Mouse (Mus musculus): ENCODE data around the gene L1td1. TPM values are rescaled to one million over a fixed set of nuclear protein-coding genes. Genes with fewer than 3 reads are reported as not detected.

L1td1 gene
- total and polyA plus RNA-seq, 3 experiments = not detected

GRCm38 (mm10) chr4:98717735-98718546, 8.6 kb upstream of the L1td1 start:
- Histone ChIP-seq H3K9ac (ENCODE audit: control insufficient read depth, low read depth, low read length, poor library complexity, severe bottlenecking) (no peak overlapping the region), H3K4me3 (ENCODE audit: control insufficient read depth in 1 of 2, insufficient read depth in 1 of 2, low read depth in 2 of 2, low read length in 2 of 2) (no peak overlapping the region), H3K27ac (ENCODE audit: control insufficient read depth, low read depth, low read length) (no peak overlapping the region), H3K9me3 (replicated peaks; ENCODE audit: insufficient read depth, low read length) (no peaks in the 10 kb centered on the region), H3K36me3 (ENCODE audit: control insufficient read depth in 1 of 2, insufficient read depth in 2 of 2, low read length in 2 of 2) (no peaks in the 10 kb centered on the region), H3K27me3 (ENCODE audit: control insufficient read depth in 1 of 2, insufficient read depth in 2 of 2, low read length in 2 of 2) (no peaks in the 10 kb centered on the region; a peak in 1 of 4 replicates), H3K79me2 (ENCODE audit: control insufficient read depth, insufficient read depth, low read length, poor library complexity) (no peaks in the 10 kb centered on the region), H3K4me1 (ENCODE audit: control insufficient read depth in 1 of 2, insufficient read depth in 2 of 2, low read length in 2 of 2) (no peaks in the 10 kb centered on the region)
- TF ChIP-seq EP300 (IDR thresholded peaks at IDR 0.05; ENCODE audit: low read depth in 1 of 2, low read length in 2 of 2) (no peak), GATA1 (IDR thresholded peaks at IDR 0.05; ENCODE audit: low read depth, low read length) (no peak), MYC (IDR thresholded peaks at IDR 0.05; ENCODE audit: low read depth, low read length) (no peak), UBTF (IDR thresholded peaks at IDR 0.05; ENCODE audit: borderline replicate concordance, insufficient read depth, low read depth, low read length) (no peak), TBP (IDR thresholded peaks at IDR 0.05; ENCODE audit: low read depth, low read length) (no peak), ZNF384 (IDR thresholded peaks at IDR 0.05; ENCODE audit: low read depth, low read length) (no peak), ZKSCAN1 (IDR thresholded peaks at IDR 0.05; ENCODE audit: low read depth, low read length) (no peak), ZMIZ1 (IDR thresholded peaks at IDR 0.05; ENCODE audit: low read depth, low read length) (no peak), ELF1 (IDR thresholded peaks at IDR 0.05; ENCODE audit: low read depth, low read length) (no peak), ZC3H11A (IDR thresholded peaks at IDR 0.05; ENCODE audit: low read depth, low read length) (no peak), ETS1 (IDR thresholded peaks at IDR 0.05; ENCODE audit: low read depth, low read length) (no peak), TAL1 (IDR thresholded peaks at IDR 0.05; ENCODE audit: low read length) (no peak), MAZ (IDR thresholded peaks at IDR 0.05; ENCODE audit: low read depth, low read length) (no peak), RAD21 (IDR thresholded peaks at IDR 0.05; ENCODE audit: low read depth, low read length) (no peak)
- no peak for DNase-seq (ENCODE audit: low read depth, low spot score)

GRCm38 (mm10) chr4:98718547-98718917, 8.0 kb upstream of the L1td1 start:
- H3K27me3 ChIP-seq (ENCODE audit: control insufficient read depth in 1 of 2, insufficient read depth in 2 of 2, low read length in 2 of 2) = no peaks in the 10 kb centered on the region; a peak in 1 of 4 replicates
- H3K79me2 ChIP-seq (ENCODE audit: control insufficient read depth, insufficient read depth, low read length, poor library complexity) = no peaks in the 10 kb centered on the region
- no peaks in the 10 kb centered on the region for H3K9me3 ChIP-seq (replicated peaks; ENCODE audit: insufficient read depth, low read length)
- H3K36me3 ChIP-seq (ENCODE audit: control insufficient read depth in 1 of 2, insufficient read depth in 2 of 2, low read length in 2 of 2) = no peaks in the 10 kb centered on the region
- no peak overlapping the region for H3K9ac ChIP-seq (ENCODE audit: control insufficient read depth, low read depth, low read length, poor library complexity, severe bottlenecking)
- no peak overlapping the region for H3K27ac ChIP-seq (ENCODE audit: control insufficient read depth, low read depth, low read length)
- H3K4me1 ChIP-seq (ENCODE audit: control insufficient read depth in 1 of 2, insufficient read depth in 2 of 2, low read length in 2 of 2) = no peaks in the 10 kb centered on the region
- no peak for DNase-seq (ENCODE audit: low read depth, low spot score)
- H3K4me3 ChIP-seq (ENCODE audit: control insufficient read depth in 1 of 2, insufficient read depth in 1 of 2, low read depth in 2 of 2, low read length in 2 of 2) = no peak overlapping the region
- TF ChIP-seq KAT2A (conservative IDR thresholded peaks at IDR 0.05; ENCODE audit: low read depth, low read length) = no peak
- TF ChIP-seq MYB (IDR thresholded peaks at IDR 0.05; ENCODE audit: low read depth, low read length) = no peak
- TF ChIP-seq SMC3 (IDR thresholded peaks at IDR 0.05; ENCODE audit: low read depth, low read length) = no peak
- no peak for TF ChIP-seq USF2 (IDR thresholded peaks at IDR 0.05; ENCODE audit: borderline replicate concordance in 1 of 2, insufficient read depth in 1 of 2, low read depth in 1 of 2, low read length in 2 of 2)
- TF ChIP-seq ZC3H11A (IDR thresholded peaks at IDR 0.05; ENCODE audit: low read depth, low read length) = no peak
- TF ChIP-seq SIN3A (IDR thresholded peaks at IDR 0.05; ENCODE audit: low read length) = no peak
- no peak for TF ChIP-seq ZMIZ1 (IDR thresholded peaks at IDR 0.05; ENCODE audit: low read depth, low read length)
- no peak for TF ChIP-seq CHD2 (IDR thresholded peaks at IDR 0.05; ENCODE audit: low read length)
- no peak for TF ChIP-seq ELF1 (IDR thresholded peaks at IDR 0.05; ENCODE audit: low read depth, low read length)
